Mouse (Mus musculus) right cerebral cortex, postnatal 14 days (tissue): ENCODE results near the gene Wdr77.
"Not testable (repeated sequence)": the region's sequence is repeated elsewhere in the genome, so short reads cannot be mapped to it uniquely, and the experiment has no call there.

Experiments used
- DNase-seq: peaks from one replicate; pipeline ENCODE4 v3.0.0; 2022

Gene Wdr77

GRCm38 (mm10) chr3:105957235-105957634 lies 1.9 kb upstream of the Wdr77 start:
- no peak for DNase-seq

GRCm38 (mm10) chr3:105958204-105958603 lies 965 bp upstream of the Wdr77 start:
- no peak for DNase-seq

GRCm38 (mm10) chr3:105959585-105959984 lies 416 bp downstream of the Wdr77 start:
- DNase-seq: no peak

- no peak for DNase-seq
These were observed 830 bp downstream of the Wdr77 start, which contains the start of gene Atp5f1 for GRCm38 (mm10) chr3:105959999-105960398. Gene Atp5f1, minus strand, starts transcription at chr3:105960099.

GRCm38 (mm10) chr3:105960700-105961099 lies 1.5 kb downstream of the Wdr77 start:
- DNase-seq: no peak

- no peak for DNase-seq
These were observed 12.8 kb downstream of the Wdr77 start for GRCm38 (mm10) chr3:105971831-105972446.

- DNase-seq: no peak
These were observed 14.2 kb downstream of the Wdr77 start, which contains the start of gene Ovgp1 for GRCm38 (mm10) chr3:105973411-105973810. Gene Ovgp1, plus strand, starts transcription at chr3:105973711.

- no peak for DNase-seq
These were observed 15.0 kb downstream of the Wdr77 start for GRCm38 (mm10) chr3:105974174-105974573.

- DNase-seq: not testable (repeated sequence)
These were observed 30.4 kb downstream of the Wdr77 start for GRCm38 (mm10) chr3:105989611-105990010.

- DNase-seq: peak; percentile 28
These were observed 32.6 kb downstream of the Wdr77 start for GRCm38 (mm10) chr3:105991653-105992283.

GRCm38 (mm10) chr3:105994730-105995129 lies 35.6 kb downstream of the Wdr77 start:
- no peak for DNase-seq

- no peak for DNase-seq
These were observed 41.7 kb downstream of the Wdr77 start for GRCm38 (mm10) chr3:106000707-106001375.

- DNase-seq: peak; percentile 11
These were observed 42.5 kb downstream of the Wdr77 start for GRCm38 (mm10) chr3:106001416-106002370.

GRCm38 (mm10) chr3:106003360-106003759 lies 44.2 kb downstream of the Wdr77 start:
- not testable (repeated sequence) for DNase-seq

- DNase-seq: no peak
These were observed 55.4 kb downstream of the Wdr77 start, which contains the start of gene Pifo for GRCm38 (mm10) chr3:106014546-106014945. Gene Pifo, minus strand, starts transcription at chr3:106014646.
